Mouse (Mus musculus) kidney, embryonic 14.5 days (tissue): ENCODE data around the gene Slf2. TPM values are rescaled to one million over a fixed set of nuclear protein-coding genes. Genes with fewer than 3 reads are reported as not detected.

ENCODE experiments used
- ATAC-seq: fragments of 200-750 bp; cut with Nextera tagmentation; 2 replicates; pipeline ENCODE4 v1.8.0; 2017; ENCODE audit warnings: moderate number of reproducible peaks, mild to moderate bottlenecking, moderate TSS enrichment, moderate library complexity; ENCODE audit not compliant: low FRiP score, low TSS enrichment
- H3K27ac ChIP-seq: fragments of 300-500 bp; sonication (generic); 2 replicates; pipeline ENCODE4 v1.5.1; 2014; ENCODE audit warnings: low read depth, mild to moderate bottlenecking, low read length, moderate library complexity, mixed read lengths
- H3K27me3 ChIP-seq: fragments of 300-500 bp; sonication (generic); 2 replicates; pipeline ENCODE4 v1.6.1; 2014; ENCODE audit warnings: mild to moderate bottlenecking, low read length; ENCODE audit not compliant: control insufficient read depth, insufficient read depth
- H3K36me3 ChIP-seq: fragments of 300-500 bp; sonication (generic); 2 replicates; pipeline ENCODE4 v1.6.1; 2014; ENCODE audit warnings: low read length, mixed read lengths; ENCODE audit not compliant: control insufficient read depth, insufficient read depth
- H3K4me1 ChIP-seq: fragments of 300-500 bp; sonication (generic); 2 replicates; pipeline ENCODE4 v1.6.1; 2014; ENCODE audit warnings: low read length, mixed read lengths; ENCODE audit not compliant: control insufficient read depth, insufficient read depth
- H3K4me2 ChIP-seq: fragments of 300-500 bp; sonication (generic); replicated peaks from 2 replicates; pipeline ENCODE4 v1.6.1; 2014; ENCODE audit warnings: low read depth, mild to moderate bottlenecking, low read length
- H3K4me3 ChIP-seq: fragments of 300-500 bp; sonication (generic); 2 replicates; pipeline ENCODE4 v1.5.1; 2014; ENCODE audit warnings: mild to moderate bottlenecking, low read length
- H3K9ac ChIP-seq: fragments of 300-500 bp; sonication (generic); 2 replicates; pipeline ENCODE4 v1.6.1; 2014; ENCODE audit warnings: low read depth, mild to moderate bottlenecking, low read length, moderate library complexity
- H3K9me3 ChIP-seq: fragments of 300-500 bp; sonication (generic); 2 replicates; pipeline ENCODE4 v1.6.1; 2016; ENCODE audit warnings: low read length; ENCODE audit not compliant: control insufficient read depth
- WGBS: fragments of 180-500 bp; shearing (Covaris S2); extraction: QIAGEN DNeasy Blood & Tissue Kit; methylation state at CpG from one replicate; pipeline ENCODE4 v1.1.7; 2014; 5-methylcytosine and 5-hydroxymethylcytosine counted together
- polyA plus RNA-seq: library from polyadenylated mRNA; unstranded; fragments of >200 nt; fragmentation: Nextera tagmentation; extraction: Ambion mirVana; gene quantifications from 2 replicates; pipeline ENCODE4 v1.2.1, GENCODE M21; 2014

The Slf2 gene
- polyA plus RNA-seq, 1 experiment from 2014 or later: 60.0 TPM

GRCm38 (mm10) chr19:44983366-44983765, 52.4 kb downstream of the Slf2 start:
- no peak for ATAC-seq
- Histone ChIP-seq H3K36me3 (peaks cover 44% of the 10 kb centered on the region), H3K4me3 (no peak overlapping the region), H3K4me1 (peaks cover 2% of the 10 kb centered on the region), H3K9me3 (no peaks in the 10 kb centered on the region), H3K27ac (no peak overlapping the region), H3K27me3 (no peaks in the 10 kb centered on the region), H3K4me2 (no peak overlapping the region), H3K9ac (no peak overlapping the region)
- WGBS: 92% methylated on average over 6 of the region's 6 CpGs

- H3K4me1 ChIP-seq: peaks cover 9% of the 10 kb centered on the region
- H3K27ac ChIP-seq: no peak overlapping the region
- H3K4me3 ChIP-seq: no peak overlapping the region
- H3K4me2 ChIP-seq: no peak overlapping the region
- ATAC-seq: no peak
- peaks cover 35% of the 10 kb centered on the region for H3K36me3 ChIP-seq
- no peaks in the 10 kb centered on the region for H3K27me3 ChIP-seq
- H3K9me3 ChIP-seq: no peaks in the 10 kb centered on the region
- WGBS: 94% methylated on average over 4 of the region's 4 CpGs
- H3K9ac ChIP-seq: no peak overlapping the region
These were observed 53.5 kb downstream of the Slf2 start for GRCm38 (mm10) chr19:44984420-44984819.

GRCm38 (mm10) chr19:44985159-44985988, 54.4 kb downstream of the Slf2 start:
- H3K9me3 ChIP-seq: no peaks in the 10 kb centered on the region
- H3K4me3 ChIP-seq: no peak overlapping the region
- H3K4me2 ChIP-seq: no peak overlapping the region
- no peaks in the 10 kb centered on the region for H3K27me3 ChIP-seq
- H3K9ac ChIP-seq: no peak overlapping the region
- 49% methylated on average over 5 of the region's 5 CpGs for WGBS
- H3K4me1 ChIP-seq: peaks cover 17% of the 10 kb centered on the region
- H3K36me3 ChIP-seq: peaks cover 25% of the 10 kb centered on the region
- no peak overlapping the region for H3K27ac ChIP-seq
- no peak for ATAC-seq

GRCm38 (mm10) chr19:44987004-44987403, 56.1 kb downstream of the Slf2 start:
- no peaks in the 10 kb centered on the region for H3K27me3 ChIP-seq
- peaks cover 13% of the 10 kb centered on the region; the same call in 1 of the 2 replicates for H3K36me3 ChIP-seq
- WGBS: 76% methylated on average over 6 of the region's 6 CpGs
- ATAC-seq: no peak
- peaks cover 32% of the 10 kb centered on the region for H3K4me1 ChIP-seq
- H3K9me3 ChIP-seq: no peaks in the 10 kb centered on the region
- H3K4me3 ChIP-seq: no peak overlapping the region
- H3K4me2 ChIP-seq: no peak overlapping the region
- H3K27ac ChIP-seq: no peak overlapping the region
- no peak overlapping the region for H3K9ac ChIP-seq

- H3K9me3 ChIP-seq: no peaks in the 10 kb centered on the region
- peaks cover 12% of the 10 kb centered on the region; the same call in 1 of the 2 replicates for H3K36me3 ChIP-seq
- 54% methylated on average over 6 of the region's 6 CpGs for WGBS
- no peak overlapping the region for H3K27ac ChIP-seq
- H3K4me3 ChIP-seq: no peak overlapping the region
- no peak for ATAC-seq
- H3K27me3 ChIP-seq: no peaks in the 10 kb centered on the region
- no peak overlapping the region for H3K4me2 ChIP-seq
- H3K4me1 ChIP-seq: peaks cover 37% of the 10 kb centered on the region
- H3K9ac ChIP-seq: no peak overlapping the region
These were observed 56.9 kb downstream of the Slf2 start for GRCm38 (mm10) chr19:44987851-44988250.

- Histone ChIP-seq H3K27me3 (no peaks in the 10 kb centered on the region), H3K9ac (peak overlapping the region; percentile 74; the same call in 1 of the 2 replicates), H3K36me3 (peaks cover 7% of the 10 kb centered on the region; the same call in 1 of the 2 replicates), H3K9me3 (no peaks in the 10 kb centered on the region), H3K4me2 (peak overlapping the region; percentile 99), H3K27ac (no peak overlapping the region), H3K4me3 (peak overlapping the region; percentile 75), H3K4me1 (peaks cover 37% of the 10 kb centered on the region)
- WGBS: 17% methylated on average over 9 of the region's 9 CpGs
- ATAC-seq: no peak
These were observed 57.4 kb downstream of the Slf2 start for GRCm38 (mm10) chr19:44988321-44988720.

GRCm38 (mm10) chr19:44988831-44989566, 58.0 kb downstream of the Slf2 start, which contains the start of gene Sema4g:
Gene Sema4g (plus strand): TSS chr19:44989101.
- no peak within 1 kb of the TSS for H3K27ac ChIP-seq
- H3K9me3 ChIP-seq: no peaks in the 10 kb centered on the region
- under 1% methylated on average over 53 of the region's 58 CpGs for WGBS
- H3K4me1 ChIP-seq: peaks cover 37% of the 10 kb centered on the region
- peak within 1 kb of the TSS; percentile 74 for H3K9ac ChIP-seq
- H3K4me3 ChIP-seq: peak within 1 kb of the TSS; percentile 75
- peak within 1 kb of the TSS; percentile 99 for H3K4me2 ChIP-seq
- ATAC-seq: peak; percentile 63
- H3K27me3 ChIP-seq: no peaks in the 10 kb centered on the region
- peaks cover 4% of the 10 kb centered on the region; the same call in 1 of the 2 replicates for H3K36me3 ChIP-seq

- Histone ChIP-seq H3K4me1 (peaks cover 37% of the 10 kb centered on the region), H3K27me3 (no peaks in the 10 kb centered on the region), H3K9ac (peak overlapping the region; percentile 74), H3K4me3 (peak overlapping the region; percentile 75), H3K4me2 (peak overlapping the region; percentile 99), H3K27ac (no peak overlapping the region), H3K36me3 (peaks cover 4% of the 10 kb centered on the region; the same call in 1 of the 2 replicates), H3K9me3 (no peaks in the 10 kb centered on the region)
- ATAC-seq: peak; percentile 25; the same call in 1 of the 2 replicates
- WGBS: 3% methylated on average over 22 of the region's 22 CpGs
These were observed 58.9 kb downstream of the Slf2 start for GRCm38 (mm10) chr19:44989567-44990495.
